Mouse (Mus musculus) bone marrow, adult 2 months (tissue): ENCODE data around the gene Btbd3.

Experiments used
- CTCF ChIP-seq: fragments of 200-500 bp; IDR thresholded peaks from 2 replicates; pipeline ENCODE4 v1.5.1; 2011; ENCODE audit warnings: low read length, control low read depth; ENCODE audit not compliant: control insufficient read depth, insufficient read depth
- POLR2A ChIP-seq: fragments of 200-500 bp; IDR thresholded peaks from 2 replicates; pipeline ENCODE4 v1.6.1; 2011; ENCODE audit warnings: low read depth, mild to moderate bottlenecking, control low read depth, low read length, borderline replicate concordance; ENCODE audit not compliant: control insufficient read depth

DNA sequence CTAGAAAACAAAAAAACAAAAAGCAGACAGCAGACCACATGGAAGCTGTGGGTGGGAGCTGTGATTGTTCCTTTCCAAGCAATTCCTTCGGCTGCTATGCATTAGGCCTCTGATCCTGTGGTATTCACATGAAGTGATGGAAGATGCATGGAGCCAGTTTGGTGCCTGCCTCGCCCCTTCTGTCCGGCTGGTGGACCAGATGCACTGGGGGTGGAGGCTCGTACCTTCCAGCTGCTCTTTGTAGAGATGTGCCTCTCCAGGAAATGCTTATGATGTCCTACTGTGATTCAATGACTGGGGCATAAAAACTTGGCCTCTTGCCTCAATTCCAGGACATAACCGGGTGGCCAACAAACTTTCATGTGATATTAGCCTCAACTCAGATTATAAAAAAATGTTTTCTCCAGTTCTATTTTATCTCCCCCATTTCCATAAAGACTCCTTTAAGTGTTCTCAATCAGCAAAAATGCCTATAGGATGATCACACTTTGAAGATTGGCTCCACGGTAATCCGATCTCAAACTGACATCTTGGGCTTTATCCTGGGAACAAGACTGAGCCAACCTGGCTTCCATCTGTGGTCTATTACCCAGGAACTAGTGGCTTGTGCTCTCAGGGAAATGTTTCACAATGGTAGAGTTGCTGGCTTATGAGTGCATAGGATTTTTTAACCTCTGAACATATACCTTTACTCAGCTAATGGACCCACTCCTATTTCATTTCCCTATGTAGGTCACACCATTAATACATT is 331.6 kb downstream of the Btbd3 start:
- no peak for TF ChIP-seq POLR2A
- TF ChIP-seq CTCF = no peak
